Comparison of ENCODE assay signal across 12 mouse cellular contexts in genomic region chr13:72289093-72289501, GRCm38 (mm10).
A peak's percentile ranks its signal among the peaks of the same experiment; 100 is the strongest.
DNase-seq lines count a peak whose midpoint lies in the region; ATAC-seq and TF ChIP-seq lines count a peak whose summit lies in the region.
"Had no signal": no experiment of that assay in that cellular context is flagged by ENCODE, and none has a peak within 500 bp of the region (broad histone marks: within the 10 kb centered on the region; RNA-seq: fewer than 3 reads in every experiment).

No protein-coding gene starts in this region.

- WGBS in heart, embryonic 13.5 days = 9% methylated on average over 10 of the region's 10 CpGs
- 8% methylated on average over 10 of the region's 10 CpGs for WGBS in embryonic facial prominence, embryonic 10.5 days
- WGBS in hindbrain, embryonic 14.5 days = 6% methylated on average over 10 of the region's 10 CpGs
- WGBS in midbrain, postnatal 0 days = 9% methylated on average over 10 of the region's 10 CpGs

- TF ChIP-seq CTCF in midbrain, postnatal 0 days (IDR thresholded peaks at IDR 0.05) = peak; percentile 50

- H3K36me3 ChIP-seq in heart, embryonic 13.5 days = no peaks in the 10 kb centered on the region
- no peaks in the 10 kb centered on the region for H3K36me3 ChIP-seq in embryonic facial prominence, embryonic 10.5 days (replicated peaks)
- H3K36me3 ChIP-seq in hindbrain, embryonic 14.5 days (replicated peaks; ENCODE audit: control insufficient read depth, insufficient read depth) = no peaks in the 10 kb centered on the region
- H3K36me3 ChIP-seq in midbrain, postnatal 0 days (ENCODE audit: insufficient read depth, low read length) = no peaks in the 10 kb centered on the region
- H3K36me3 ChIP-seq: embryonic facial prominence, embryonic 13.5 days had no signal

- intact Hi-C loops in heart, postnatal 14 days (cut with DNase I) = no loop called here

- H3K4me2 ChIP-seq in heart, embryonic 13.5 days = peak overlapping the region; percentile 48
- H3K4me2 ChIP-seq in hindbrain, embryonic 14.5 days (replicated peaks) = peak overlapping the region; percentile 24
- no peak overlapping the region for H3K4me2 ChIP-seq in midbrain, postnatal 0 days (ENCODE audit: low read depth, low read length, poor library complexity, severe bottlenecking)
- H3K4me2 ChIP-seq: embryonic facial prominence, embryonic 13.5 days had no signal

- DNase-seq in heart, postnatal 14 days = no peak
- DNase-seq in embryonic facial prominence, embryonic 10.5 days (ENCODE audit: low spot score) = peak; percentile 39
- DNase-seq in hindbrain, embryonic 14.5 days (ENCODE audit: low spot score) = no peak
- DNase-seq in midbrain, postnatal 0 days (ENCODE audit: low spot score) = peak; percentile 22
- no peak for DNase-seq in testis, postnatal 10 days (ENCODE audit: low spot score)
- no peak for DNase-seq in right cerebral cortex, postnatal 4 days
- DNase-seq: gastrocnemius, postnatal 10 days; kidney, adult 9 months had no signal

- ATAC-seq in heart, embryonic 13.5 days (ENCODE audit: extremely low read depth, insufficient number of reproducible peaks, low FRiP score, low TSS enrichment) = no peak
- peak; percentile 34 for ATAC-seq in hindbrain, embryonic 14.5 days (ENCODE audit: low FRiP score)
- 0 out of 2 replicates have a peak, but pooled peaks have one; percentile 21 for ATAC-seq in midbrain, postnatal 0 days (ENCODE audit: low FRiP score)
- ATAC-seq in CD4-positive, CD25-positive, alpha-beta regulatory T cell, adult 4 months = no peak

- peaks cover 32% of the 10 kb centered on the region for H3K27me3 ChIP-seq in heart, embryonic 13.5 days (replicated peaks)
- H3K27me3 ChIP-seq in embryonic facial prominence, embryonic 10.5 days (replicated peaks; ENCODE audit: low read depth, poor library complexity, severe bottlenecking) = peaks cover 66% of the 10 kb centered on the region
- H3K27me3 ChIP-seq in hindbrain, embryonic 14.5 days (ENCODE audit: control insufficient read depth, insufficient read depth, low read length) = peaks cover 24% of the 10 kb centered on the region; the same call in 1 of the 2 replicates
- 0 out of 2 replicates have a peak, but pooled peaks cover 5% of the 10 kb centered on the region for H3K27me3 ChIP-seq in midbrain, postnatal 0 days (ENCODE audit: insufficient read depth, low read length)

- no peak overlapping the region for H3K4me3 ChIP-seq in heart, embryonic 13.5 days
- peak overlapping the region; percentile 14; the same call in 1 of the 2 replicates for H3K4me3 ChIP-seq in embryonic facial prominence, embryonic 10.5 days
- H3K4me3 ChIP-seq in hindbrain, embryonic 14.5 days (replicated peaks; ENCODE audit: low read length) = no peak overlapping the region
- no peak overlapping the region for H3K4me3 ChIP-seq in midbrain, postnatal 0 days (ENCODE audit: low read depth, low read length)
- H3K4me3 ChIP-seq: embryonic facial prominence, embryonic 13.5 days had no signal

- H3K9me3 ChIP-seq in heart, embryonic 13.5 days = no peaks in the 10 kb centered on the region
- no peaks in the 10 kb centered on the region for H3K9me3 ChIP-seq in embryonic facial prominence, embryonic 10.5 days
- no peaks in the 10 kb centered on the region for H3K9me3 ChIP-seq in hindbrain, embryonic 14.5 days (ENCODE audit: control insufficient read depth, low read length)
- no peaks in the 10 kb centered on the region for H3K9me3 ChIP-seq in midbrain, postnatal 0 days (ENCODE audit: low read length)
- H3K9me3 ChIP-seq: embryonic facial prominence, embryonic 13.5 days had no signal

- H3K4me1 ChIP-seq in heart, embryonic 13.5 days = peaks cover 6% of the 10 kb centered on the region
- H3K4me1 ChIP-seq in embryonic facial prominence, embryonic 10.5 days = peaks cover 43% of the 10 kb centered on the region
- peaks cover 22% of the 10 kb centered on the region for H3K4me1 ChIP-seq in hindbrain, embryonic 14.5 days (replicated peaks; ENCODE audit: control insufficient read depth, insufficient read depth, low read length)
- H3K4me1 ChIP-seq in midbrain, postnatal 0 days (ENCODE audit: insufficient read depth, low read length) = no peaks in the 10 kb centered on the region

- H3K9ac ChIP-seq in heart, embryonic 13.5 days = no peak overlapping the region
- no peak overlapping the region for H3K9ac ChIP-seq in hindbrain, embryonic 14.5 days
- no peak overlapping the region for H3K9ac ChIP-seq in midbrain, postnatal 0 days (replicated peaks; ENCODE audit: low read length, poor library complexity, severe bottlenecking)
- H3K9ac ChIP-seq: embryonic facial prominence, embryonic 13.5 days had no signal

- H3K27ac ChIP-seq in heart, embryonic 13.5 days (replicated peaks) = no peak overlapping the region
- no peak overlapping the region for H3K27ac ChIP-seq in embryonic facial prominence, embryonic 10.5 days (replicated peaks)
- H3K27ac ChIP-seq in hindbrain, embryonic 14.5 days = no peak overlapping the region
- no peak overlapping the region for H3K27ac ChIP-seq in midbrain, postnatal 0 days (ENCODE audit: low read depth, low read length)
- H3K27ac ChIP-seq: embryonic facial prominence, embryonic 13.5 days; macrophage had no signal

Comparison
In these comparisons a context has a peak if more than half of its experiments do, and no peak if none do; other contexts are left out.
1. ATAC-seq: peak in hindbrain, embryonic 14.5 days (single experiment) and midbrain, postnatal 0 days (single experiment); none in heart, embryonic 13.5 days (single experiment) and CD4-positive, CD25-positive, alpha-beta regulatory T cell, adult 4 months (single experiment).
2. DNase-seq: peak in embryonic facial prominence, embryonic 10.5 days (single experiment) and midbrain, postnatal 0 days (single experiment); none in heart, postnatal 14 days (0 of 2), hindbrain, embryonic 14.5 days (single experiment), testis, postnatal 10 days (single experiment) and right cerebral cortex, postnatal 4 days (single experiment).